Mouse (Mus musculus): Measurements from ENCODE around the gene Slc44a5.

Slc44a5 gene

GRCm38 (mm10) chr3:153973171-153973948 is at the start of gene Slc44a5:
Gene Slc44a5 (plus strand): TSS chr3:153973436.
- DNase-seq (ENCODE audit: low spot score), result no peak

DNA sequence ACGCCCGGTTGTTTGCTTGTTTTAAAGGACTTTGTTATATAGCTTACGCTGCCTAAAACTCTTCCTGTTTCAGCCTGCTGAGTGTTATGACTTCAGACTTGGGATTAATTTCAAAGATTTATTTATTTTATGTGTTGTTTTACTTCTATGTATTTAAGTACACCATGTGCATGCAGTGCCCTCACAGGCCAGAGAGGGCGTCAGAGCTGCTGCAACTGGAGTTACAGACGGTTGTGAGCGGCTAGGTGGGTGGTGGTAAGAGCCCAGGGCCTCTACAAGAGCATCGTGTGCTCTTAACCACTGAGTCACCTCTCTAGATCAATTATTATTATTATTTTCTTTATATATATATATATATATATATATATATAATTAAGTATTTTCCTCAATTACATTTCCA is 46.9 kb upstream of the Slc44a5 start:
- no peak for DNase-seq (ENCODE audit: low spot score)

DNA sequence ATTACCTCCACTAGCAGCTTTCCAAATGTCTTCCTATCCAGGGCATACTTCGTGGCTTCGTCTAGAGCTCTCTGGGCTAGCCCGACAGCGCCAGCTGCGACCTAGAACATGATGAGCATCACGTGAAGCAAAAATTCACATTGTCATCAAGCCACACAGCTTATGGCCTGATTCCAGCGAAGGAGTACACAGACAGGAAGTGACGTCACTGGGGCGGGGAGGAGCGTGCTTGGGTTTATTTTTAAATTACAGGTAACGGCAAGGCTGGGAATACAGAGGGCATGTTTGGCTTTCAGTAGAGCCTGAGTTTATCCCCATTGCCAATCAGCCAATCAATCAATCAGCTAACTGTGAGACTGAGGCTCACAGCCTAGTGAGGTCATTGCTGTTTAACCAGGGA is 43.7 kb upstream of the Slc44a5 start:
- no peak for DNase-seq (ENCODE audit: low spot score)

- DNase-seq (ENCODE audit: low spot score), result no peak
These were observed 40.8 kb upstream of the Slc44a5 start for GRCm38 (mm10) chr3:153932461-153932860.

GRCm38 (mm10) chr3:153935878-153936277 is 37.4 kb upstream of the Slc44a5 start:
- DNase-seq (ENCODE audit: low spot score), result no peak

DNA sequence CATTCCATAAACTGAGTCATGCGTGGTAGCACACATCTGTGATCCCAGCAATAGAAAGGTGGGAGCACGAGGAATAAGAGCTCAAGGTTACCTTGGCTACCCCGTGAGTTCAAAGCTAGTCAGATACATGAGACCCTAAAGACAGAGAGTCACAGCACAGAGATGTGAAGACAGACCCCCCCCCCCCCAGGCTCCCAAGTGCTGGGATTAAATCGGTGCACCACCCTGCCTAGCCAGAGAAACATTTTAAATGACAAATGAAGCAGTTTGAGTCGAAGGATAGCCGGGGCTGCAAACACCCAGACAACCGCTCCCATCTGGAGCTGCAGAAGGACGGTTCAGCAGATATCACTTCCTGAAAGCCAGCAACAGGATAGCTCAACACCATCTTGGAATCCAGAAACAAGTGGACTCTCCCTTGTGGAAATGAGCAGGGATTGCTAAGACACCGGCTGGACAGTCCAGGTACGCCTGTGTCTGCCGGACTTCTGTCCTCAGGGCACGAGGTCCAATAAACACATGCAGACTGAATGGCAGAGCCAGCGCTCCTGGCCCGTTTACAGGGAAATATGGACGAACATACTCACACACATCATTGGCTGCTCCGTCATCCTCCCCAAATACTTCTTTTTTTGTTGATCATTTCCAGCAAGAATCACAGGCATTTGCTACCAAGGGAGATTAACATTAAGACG is 36.0 kb upstream of the Slc44a5 start:
- no peak for DNase-seq (ENCODE audit: low spot score)

DNA sequence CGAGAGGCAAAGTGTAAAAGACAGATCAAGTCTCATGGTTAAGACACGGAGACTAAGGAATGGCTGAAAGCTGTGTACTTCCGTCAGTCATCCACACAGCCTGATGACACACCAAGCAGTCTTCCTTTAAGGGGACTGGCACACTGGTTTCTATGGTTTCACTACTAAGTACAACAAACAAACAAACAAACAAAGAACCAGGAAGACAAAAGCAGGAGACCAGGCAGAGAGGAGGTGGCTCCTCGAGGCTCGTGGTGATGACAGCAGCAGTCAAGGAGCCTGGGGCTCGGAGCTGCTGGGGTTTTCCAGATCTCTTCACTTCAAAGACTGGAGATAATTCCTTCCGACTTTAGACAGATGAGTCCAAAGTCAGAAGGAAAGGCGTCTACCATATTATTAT is 33.2 kb upstream of the Slc44a5 start:
- no peak for DNase-seq (ENCODE audit: low spot score)

DNA sequence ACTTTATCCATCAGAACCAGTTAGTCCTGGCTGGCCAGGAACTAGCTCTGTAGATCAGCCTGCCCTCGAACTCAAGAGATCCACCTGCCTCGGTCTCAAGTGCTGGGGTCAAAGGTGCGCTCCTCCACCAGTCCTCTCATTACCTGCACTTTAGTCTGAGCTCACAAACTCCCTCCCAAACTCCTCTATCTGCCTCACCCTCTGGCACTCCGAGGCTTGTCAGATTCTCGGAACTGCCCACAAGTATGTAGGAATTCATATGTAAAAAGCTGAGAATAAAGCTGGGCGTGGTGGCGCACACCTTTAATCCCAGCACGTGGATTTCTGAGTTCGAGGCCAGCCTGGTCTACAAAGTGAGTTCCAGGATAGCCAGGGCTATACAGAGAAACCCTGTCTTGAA is 32.8 kb upstream of the Slc44a5 start:
- DNase-seq (ENCODE audit: low spot score), result no peak

DNA sequence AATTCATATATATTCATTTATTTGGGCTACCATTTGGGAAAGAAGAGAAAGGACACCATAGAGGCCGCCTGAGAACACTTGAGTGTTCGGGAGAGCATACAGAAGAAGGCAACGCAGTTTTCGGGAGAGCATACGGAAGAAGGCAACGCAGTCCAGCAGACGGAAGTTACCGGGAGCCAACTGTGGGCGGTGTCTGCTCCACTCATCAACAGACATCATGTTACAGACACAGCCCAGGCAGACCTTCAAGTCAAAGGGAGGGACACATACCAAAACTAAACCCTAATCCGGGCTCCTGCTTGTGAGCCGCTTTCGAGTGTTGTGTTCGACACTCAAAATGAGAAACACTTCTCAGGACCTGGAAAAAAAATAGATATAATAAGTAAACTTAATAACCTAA is 31.6 kb upstream of the Slc44a5 start:
- DNase-seq (ENCODE audit: low spot score), result no peak

- no peak for DNase-seq (ENCODE audit: low spot score)
These were observed 30.1 kb upstream of the Slc44a5 start for GRCm38 (mm10) chr3:153943003-153943640.

- DNase-seq (ENCODE audit: low spot score), result no peak
These were observed 29.3 kb upstream of the Slc44a5 start for GRCm38 (mm10) chr3:153943901-153944334.

- DNase-seq (ENCODE audit: low spot score), result peak; percentile 97
These were observed 28.8 kb upstream of the Slc44a5 start, which contains the start of gene Acadm for GRCm38 (mm10) chr3:153944335-153944990. Gene Acadm (minus strand): TSS chr3:153944632.

GRCm38 (mm10) chr3:153947271-153947670 is 26.0 kb upstream of the Slc44a5 start:
- no peak for DNase-seq (ENCODE audit: low spot score)

DNA sequence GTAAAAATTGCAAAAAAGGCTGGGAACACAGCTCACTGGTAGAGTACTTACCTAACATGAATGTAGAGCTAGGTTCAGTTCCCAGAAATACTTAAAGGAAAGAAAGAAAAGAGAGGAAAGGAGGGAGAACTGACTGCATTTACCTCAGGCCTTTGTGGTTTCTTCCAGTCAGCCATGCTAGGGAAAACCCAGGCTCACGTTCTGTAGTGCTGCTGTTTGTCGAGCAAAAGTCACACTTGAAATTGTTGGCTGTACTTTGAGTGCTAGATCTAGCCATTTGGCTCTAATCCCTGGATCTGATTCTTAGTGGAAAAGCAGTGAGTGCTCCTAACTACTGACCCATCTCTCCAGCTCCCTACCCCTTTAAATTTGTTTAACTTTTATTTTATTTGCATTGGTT is 25.1 kb upstream of the Slc44a5 start:
- no peak for DNase-seq (ENCODE audit: low spot score)

GRCm38 (mm10) chr3:153957916-153958315 is 15.3 kb upstream of the Slc44a5 start:
- DNase-seq (ENCODE audit: low spot score), result no peak

GRCm38 (mm10) chr3:153959035-153959730 is 14.1 kb upstream of the Slc44a5 start:
- DNase-seq (ENCODE audit: low spot score), result no peak

GRCm38 (mm10) chr3:153959731-153960207 is 13.5 kb upstream of the Slc44a5 start:
- no peak for DNase-seq (ENCODE audit: low spot score)

- no peak for DNase-seq (ENCODE audit: low spot score)
These were observed 12.4 kb upstream of the Slc44a5 start for GRCm38 (mm10) chr3:153960884-153961283.

GRCm38 (mm10) chr3:153961632-153962389 is 11.4 kb upstream of the Slc44a5 start:
- no peak for DNase-seq (ENCODE audit: low spot score)

GRCm38 (mm10) chr3:153967447-153967846 is 5.8 kb upstream of the Slc44a5 start:
- no peak for DNase-seq (ENCODE audit: low spot score)

- no peak for DNase-seq (ENCODE audit: low spot score)
These were observed 4.7 kb upstream of the Slc44a5 start for GRCm38 (mm10) chr3:153968549-153968948.

Data from urinary bladder, postnatal 25 days (tissue).